Mouse (Mus musculus): Measurements from ENCODE around the gene Shisa8.

The Shisa8 gene

DNA sequence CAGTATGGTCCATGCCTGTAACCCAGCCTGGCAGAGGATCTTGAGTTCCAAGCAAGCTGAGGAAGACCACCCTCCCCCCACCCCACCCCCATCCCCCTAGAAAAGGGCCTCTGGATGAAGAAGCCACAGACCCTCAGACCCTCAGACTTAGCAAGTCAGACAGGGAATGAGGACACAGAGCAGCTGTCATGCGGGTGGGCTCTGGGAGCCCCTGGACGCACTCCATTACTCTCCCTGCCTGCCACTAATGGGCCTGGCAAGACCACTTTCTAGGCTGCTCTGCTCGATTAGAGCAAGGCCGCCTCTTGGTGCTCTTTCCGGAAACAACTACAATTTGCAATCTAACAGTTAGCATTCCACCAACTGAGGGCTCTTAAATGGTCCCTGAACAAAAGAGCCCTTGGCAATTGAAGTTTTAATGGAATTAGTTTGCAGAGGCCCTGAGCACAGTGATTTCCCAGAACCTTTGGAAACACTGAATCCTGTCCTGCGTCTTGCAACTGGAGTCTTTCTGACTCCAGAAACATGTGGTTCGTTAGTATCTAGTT lies 34.8 kb downstream of the Shisa8 start:
- no peak for DNase-seq (ENCODE audit: low read depth, low spot score)

DNA sequence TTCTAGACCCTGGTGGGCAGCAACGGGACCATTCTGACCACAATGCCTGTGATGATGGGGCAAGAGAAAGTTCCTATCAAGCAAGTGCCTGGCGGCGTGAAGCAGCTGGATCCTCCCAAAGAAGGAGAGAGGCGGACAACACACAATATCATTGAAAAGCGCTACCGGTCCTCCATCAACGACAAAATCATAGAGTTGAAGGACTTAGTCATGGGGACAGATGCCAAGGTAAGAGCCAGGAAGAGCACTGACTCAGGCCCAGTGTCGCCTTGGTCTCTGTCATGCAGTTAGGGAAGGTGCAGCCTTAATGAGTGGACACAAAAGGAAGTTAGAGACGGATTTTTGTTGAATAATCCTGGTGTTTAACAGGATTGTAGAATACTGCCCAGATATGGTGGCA lies 37.5 kb downstream of the Shisa8 start:
- no peak for DNase-seq (ENCODE audit: low read depth, low spot score)

DNA sequence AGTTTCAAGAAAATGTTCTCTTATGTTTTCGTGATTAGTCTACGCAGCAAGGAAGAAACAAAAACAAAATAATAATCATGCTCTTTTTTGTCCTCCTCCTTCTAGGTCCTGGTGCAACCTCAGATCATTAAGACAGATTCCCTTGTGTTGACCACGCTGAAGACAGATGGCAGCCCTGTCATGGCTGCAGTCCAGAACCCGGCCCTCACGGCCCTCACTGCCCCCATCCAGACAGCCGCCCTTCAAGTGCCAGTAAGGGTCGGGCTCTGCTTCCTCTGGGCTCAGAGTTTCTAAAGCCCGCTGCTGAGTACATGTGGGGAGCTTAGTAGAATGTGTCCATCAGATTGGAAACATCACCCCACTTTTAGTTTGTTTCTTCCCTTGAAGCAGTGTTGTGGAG lies 40.0 kb downstream of the Shisa8 start:
- DNase-seq (ENCODE audit: low read depth, low spot score) = no peak

DNA sequence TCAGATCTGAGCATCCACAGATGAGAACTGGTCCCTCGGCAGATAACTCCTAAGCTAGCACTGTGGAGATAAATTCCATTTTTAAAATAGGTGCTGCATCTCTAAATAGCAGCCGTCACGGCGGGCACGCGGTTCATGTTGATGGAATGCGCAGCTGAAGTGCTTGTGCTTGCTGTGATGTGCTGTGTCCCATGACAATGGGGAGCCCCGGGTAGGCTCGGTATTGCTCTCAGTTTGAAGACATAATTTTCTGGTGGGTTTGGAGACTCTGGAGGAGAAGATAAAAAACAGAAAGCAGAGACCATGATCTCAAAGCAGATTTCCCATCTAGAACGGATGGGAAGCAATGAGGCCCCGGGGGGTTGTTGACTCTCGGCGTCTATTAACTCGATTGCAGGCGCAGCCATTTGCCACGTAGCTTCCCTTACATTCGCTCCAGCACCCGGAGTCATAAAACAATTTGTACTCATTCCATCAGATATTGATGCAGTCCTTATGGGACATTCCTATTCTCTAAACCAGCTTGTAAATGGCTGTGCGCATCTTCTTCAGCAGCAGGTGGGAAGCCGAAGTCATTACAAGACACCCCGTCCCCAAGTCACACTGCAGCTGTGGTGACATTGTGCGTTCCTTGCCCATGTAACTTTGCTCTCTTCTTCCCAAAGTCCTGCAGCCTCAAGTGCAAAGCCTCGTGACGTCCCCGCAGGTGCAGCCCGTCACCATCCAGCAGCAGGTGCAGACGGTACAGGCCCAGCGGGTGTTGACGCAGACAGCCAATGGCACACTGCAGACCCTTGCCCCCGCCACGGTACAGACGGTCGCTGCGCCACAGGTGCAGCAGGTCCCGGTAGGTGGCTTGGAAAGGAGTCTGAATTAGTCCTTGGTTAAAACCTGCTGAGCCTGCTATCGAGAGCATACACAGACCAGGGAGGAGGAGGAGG lies 41.9 kb downstream of the Shisa8 start:
- DNase-seq (ENCODE audit: low read depth, low spot score) = no peak

DNA sequence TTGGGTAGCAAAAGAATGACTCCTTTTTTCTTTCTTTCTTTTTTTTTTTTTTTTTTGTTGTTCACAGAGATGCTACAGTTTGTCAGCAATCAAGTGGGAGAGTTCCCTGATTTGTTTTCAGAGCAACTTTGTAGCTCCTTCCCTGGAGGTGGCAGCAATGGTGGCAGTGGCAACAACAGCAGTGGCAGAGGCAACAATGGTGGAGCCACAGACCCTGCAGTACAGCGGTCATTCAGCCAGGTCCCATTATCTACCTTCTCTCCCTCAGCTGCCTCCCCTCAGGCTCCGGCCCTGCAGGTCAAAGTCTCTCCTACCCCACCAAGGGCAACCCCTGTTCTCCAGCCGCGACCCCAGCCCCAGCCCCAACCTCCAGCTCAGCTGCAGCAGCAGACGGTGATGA lies 42.9 kb downstream of the Shisa8 start:
- no peak for DNase-seq (ENCODE audit: low read depth, low spot score)

DNA sequence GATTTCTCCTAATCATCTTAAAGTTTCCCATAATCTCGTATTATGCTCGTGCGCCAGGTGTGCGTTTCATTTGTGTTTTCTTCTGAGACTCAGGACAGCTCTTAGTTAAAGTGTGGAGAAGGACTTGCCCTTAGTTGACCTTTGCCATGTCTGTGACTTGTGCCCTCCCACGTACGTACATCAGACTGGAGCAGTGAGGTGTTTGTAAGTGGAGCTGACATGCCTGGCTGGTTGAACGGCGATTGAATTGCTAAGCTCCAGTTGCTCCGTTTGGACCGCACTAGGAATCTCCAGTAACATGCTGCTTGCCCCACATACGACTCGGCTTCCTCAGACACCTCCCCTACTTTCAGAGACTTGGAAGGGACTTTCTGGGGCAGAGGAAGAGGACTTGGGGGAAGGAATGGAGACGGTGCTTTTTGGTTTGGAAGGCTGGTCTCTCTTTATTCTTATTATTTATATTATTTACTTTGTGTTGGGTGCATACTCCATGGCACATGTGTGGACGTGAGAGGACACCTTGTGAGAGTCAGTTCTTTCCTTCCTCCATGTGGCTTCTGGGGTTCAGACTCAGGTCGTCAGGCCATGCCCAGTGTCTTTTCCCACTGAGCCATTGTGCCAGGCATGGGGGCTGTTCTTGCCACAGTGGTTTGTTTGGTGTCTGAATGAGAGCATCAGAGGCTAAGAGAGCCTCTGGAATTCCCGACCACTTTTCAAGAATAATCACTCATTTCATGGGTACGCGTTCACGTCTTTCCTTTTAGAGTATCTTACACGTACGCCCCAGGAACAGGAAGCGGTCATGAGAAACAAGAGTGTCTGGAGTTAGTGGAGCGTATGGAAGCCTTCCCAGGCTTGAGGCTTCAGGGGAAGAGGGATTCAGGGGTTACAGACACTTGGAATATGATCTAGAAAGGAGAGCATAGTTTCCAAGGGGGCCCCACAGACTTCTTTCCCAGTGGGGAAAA lies 45.1 kb downstream of the Shisa8 start:
- DNase-seq (ENCODE audit: low read depth, low spot score) = peak; percentile 64

DNA sequence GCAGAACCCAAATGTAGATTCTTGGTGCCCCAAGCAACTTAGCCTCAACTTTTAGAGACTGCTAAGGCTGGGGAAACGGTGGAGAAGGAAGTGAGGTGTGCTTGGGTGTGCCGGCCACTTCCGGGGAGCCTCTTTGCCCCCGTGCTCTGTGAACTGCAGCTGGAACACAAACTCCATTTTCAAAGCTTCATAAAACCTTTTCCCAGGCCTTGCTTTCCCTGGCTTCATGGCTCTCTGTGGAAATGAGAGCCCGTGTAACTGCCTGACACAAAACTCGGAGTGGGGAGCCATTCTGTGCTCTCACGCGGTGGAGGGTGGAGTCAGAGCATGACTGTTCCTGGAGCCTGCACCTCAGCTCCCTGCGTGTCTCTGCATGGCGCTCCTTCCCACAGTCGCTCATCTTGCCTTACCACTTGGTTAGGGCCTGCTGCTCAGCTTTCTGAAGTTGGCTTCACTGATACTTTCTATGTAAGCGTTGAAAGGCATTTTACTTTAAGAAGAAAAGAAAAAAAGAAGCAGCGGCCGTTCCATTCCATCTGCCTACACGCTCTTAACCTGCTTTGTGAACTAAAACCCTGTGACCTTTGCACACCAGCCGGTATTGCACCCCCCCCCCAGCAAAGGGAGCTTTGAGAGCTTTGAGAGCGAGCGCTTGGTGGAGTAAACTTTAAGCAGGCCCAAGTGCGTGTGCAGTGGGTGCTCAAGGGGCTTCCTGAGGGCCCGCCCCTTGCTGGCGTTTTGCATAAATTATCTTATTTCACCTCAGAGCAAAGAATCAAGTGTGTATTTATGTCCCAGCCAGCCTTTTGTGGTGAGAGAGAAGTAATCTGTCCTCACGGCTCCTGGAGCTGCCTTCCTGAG lies 46.1 kb downstream of the Shisa8 start:
- DNase-seq (ENCODE audit: low read depth, low spot score) = peak; percentile 82

DNA sequence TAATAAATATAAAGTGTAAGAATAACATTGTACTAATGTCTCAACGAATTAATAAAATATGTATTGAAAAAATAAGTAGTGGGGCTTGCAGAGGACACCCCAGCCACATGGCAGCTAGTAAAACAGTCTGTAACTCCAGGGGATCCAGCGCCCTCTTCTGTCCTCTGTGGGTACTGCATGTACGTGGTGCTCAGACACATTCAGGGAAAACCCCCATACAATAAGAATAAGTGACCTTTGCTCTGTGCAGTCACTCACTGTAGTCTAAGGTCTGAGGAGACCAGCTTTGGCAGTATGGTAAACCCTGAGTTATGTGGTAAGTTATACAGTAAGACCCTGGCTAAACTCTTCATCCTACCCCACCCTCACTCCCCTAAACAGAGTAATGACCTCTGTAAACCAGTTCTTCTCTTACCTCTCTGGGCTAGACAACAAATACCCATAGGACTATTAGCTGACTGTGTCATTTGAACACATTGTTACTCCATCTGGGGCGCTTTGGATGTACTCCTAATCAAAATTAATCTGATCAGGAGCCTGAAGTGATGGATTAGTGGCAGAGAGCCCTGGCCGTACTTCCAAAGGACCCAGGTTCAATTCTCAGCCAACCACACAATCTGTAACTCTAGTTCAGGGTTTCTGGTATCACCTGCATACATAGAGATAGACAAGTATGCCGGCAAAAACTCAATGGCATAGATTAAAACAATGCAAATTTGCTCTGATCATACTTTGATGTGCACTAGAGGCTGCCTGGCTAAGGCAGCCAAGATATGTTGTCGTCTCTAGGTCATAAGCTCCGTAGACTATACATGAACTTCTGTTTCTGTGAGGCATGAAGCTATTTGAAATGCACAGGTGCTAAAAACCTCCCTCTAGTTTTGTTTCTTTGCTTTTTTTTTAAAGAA lies 47.0 kb downstream of the Shisa8 start:
- peak; percentile 93 for DNase-seq (ENCODE audit: low read depth, low spot score)

DNA sequence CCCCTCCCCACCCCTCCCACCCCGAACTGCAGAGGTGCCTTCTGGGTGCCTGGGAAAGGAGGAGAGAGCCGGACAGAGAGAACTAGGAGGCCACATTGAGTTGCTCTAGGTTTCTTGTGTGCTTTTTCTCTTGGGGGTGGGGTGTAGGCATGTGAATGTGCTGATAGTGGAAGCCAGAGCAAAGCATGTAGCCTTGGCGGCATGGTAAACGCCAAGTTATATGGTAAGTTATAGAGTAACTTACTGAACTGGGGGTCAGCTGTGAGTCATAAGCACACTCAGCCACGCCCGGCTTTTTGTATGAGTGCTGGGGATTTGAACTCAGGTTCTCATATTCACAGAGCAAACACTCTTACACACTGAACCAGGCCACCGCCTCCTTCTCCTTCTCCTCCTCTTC lies 48.1 kb downstream of the Shisa8 start:
- DNase-seq (ENCODE audit: low read depth, low spot score) = peak; percentile 20

DNA sequence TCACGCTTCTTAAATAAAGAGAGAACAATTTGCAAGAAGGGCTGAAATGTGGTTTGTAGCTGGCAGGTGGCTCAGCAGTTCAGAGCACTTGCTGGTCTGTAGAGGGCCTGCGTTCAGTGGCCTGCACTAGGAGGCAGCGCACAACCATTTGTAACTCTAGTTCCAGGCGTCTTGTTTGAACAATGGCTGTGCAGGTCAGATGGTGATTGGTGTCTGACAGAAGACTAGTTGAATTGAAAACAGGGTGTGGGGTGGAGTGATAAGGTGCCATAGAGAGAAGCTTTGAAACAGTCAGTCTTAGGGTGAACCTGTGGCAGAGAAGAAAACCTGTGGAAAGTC lies 48.6 kb downstream of the Shisa8 start:
- peak; percentile 47 for DNase-seq (ENCODE audit: low read depth, low spot score)

DNA sequence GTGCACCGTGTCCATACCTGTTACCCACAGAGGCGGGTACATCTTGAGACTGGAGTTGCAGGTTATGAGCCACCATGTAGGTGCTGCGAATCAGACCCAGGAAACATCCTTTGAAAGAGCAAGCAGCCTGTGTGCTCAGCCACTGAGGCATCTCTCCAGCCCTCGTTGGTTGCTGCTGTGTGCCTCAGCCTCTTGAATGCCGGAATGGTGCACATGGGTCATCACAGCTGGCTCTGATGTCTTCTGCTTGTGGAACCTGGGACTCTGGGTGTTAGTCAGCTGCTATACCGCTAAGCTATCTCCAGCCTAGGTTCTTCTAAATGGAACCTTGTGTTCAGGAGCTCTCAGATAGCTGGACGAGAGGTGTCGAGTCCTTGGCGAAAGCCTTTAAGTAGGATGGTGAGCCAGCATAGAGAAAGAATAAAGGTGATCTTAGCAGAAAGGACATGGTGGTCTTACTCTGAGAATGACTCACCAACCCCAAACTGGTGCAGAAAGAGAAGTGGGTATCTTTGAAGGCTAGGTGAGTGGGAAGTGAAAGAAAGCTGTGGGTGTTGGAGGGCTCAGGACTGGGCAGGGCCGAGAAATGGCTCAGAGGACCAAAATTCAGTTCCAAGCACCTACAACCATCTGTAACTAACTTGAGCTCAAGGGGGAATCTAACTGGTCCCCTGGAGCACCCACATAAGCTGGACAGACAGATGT lies 49.1 kb downstream of the Shisa8 start:
- peak; percentile 42 for DNase-seq (ENCODE audit: low read depth, low spot score)

DNA sequence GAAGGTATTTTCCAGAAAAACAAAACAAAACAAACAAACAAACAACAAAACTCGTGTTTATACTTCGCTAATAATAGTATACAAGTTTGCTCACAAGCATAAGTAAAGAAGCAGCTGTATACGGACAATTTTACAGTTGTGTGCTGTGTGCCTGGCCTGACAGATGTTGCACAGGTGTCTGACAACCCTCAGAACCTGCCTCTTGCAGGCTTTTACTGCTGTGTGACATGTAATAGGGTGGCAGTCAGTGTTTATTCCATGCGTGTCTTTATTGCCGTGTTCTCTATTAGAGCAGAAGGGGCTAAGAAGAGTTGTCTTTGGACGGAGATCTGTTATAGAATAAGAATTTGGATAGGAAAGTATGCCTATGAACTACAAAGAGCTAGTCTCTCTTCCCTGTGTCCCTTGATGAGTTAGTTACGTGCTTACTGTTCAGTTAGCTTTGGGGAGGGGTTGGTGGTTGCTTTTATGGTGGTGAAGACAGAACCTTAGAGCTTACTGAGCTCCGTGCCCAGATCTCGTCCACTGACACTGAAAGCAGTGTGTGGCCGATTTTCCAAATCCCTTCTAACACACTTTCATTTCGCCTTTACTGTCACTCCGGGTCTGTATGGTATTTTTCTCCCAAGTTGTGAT lies 50.5 kb downstream of the Shisa8 start:
- DNase-seq (ENCODE audit: low read depth, low spot score) = peak; percentile 26

DNA sequence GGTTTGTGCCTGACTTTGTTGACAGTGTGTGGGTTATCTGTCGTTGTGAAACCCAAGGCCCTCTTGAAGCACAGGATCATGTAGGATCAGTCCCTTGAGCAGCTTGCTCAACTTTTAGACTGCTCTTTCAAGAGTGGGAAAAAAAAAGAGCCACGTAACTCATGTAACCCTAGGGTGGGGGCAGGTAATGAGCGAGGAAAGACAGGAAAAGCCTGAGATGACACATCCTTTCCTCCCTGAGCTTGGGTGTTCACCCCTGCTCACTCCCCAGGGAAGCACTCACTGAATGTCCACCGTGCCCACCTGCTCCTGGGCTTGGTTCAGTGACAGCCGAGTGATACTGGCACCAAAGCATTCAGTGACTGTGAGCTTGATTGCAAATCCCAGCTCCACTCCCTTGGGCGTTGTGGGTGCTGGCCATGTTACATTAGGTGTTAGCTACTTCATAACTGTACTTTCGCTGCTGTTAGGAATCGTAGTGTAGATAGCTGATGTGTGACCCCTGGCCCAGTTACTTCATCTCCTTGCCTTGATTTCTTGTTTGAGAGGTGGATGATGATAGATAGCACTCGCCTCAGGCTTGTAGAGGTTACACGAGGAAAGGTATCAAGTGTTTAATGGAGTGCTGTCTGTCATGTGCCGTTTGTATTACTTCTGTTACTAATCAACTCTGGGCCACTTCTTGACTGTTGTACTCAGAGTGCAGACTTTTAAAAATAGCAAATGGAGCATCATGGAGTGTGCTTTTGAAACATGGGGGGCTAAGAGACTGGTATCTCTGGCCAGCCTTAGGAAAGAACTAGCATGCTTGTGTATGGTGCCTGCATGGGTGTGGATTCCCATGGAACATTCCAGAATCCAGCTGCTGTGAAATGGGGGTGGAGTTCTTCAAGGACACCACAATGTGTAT lies 51.6 kb downstream of the Shisa8 start:
- DNase-seq (ENCODE audit: low read depth, low spot score) = no peak

DNA sequence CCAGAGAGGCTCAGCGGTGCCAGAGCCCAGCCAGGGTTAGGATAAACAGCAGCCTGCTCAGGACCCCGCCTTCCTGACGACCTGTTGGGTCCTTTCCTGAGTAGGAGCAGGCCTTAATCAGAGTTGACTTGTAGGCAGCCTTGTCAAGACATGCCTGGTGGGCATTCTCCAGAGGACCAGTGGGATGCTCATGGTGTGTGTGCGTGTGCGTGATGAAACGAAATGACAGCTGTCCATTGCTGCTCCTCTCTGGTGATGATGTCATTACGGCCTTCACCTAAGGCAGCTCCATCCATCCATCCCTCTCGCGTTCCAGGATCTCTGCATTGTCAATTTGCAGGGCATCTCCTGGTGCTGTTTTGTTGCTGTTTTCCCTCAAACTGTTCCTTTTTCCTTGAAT lies 53.1 kb downstream of the Shisa8 start:
- no peak for DNase-seq (ENCODE audit: low read depth, low spot score)

DNA sequence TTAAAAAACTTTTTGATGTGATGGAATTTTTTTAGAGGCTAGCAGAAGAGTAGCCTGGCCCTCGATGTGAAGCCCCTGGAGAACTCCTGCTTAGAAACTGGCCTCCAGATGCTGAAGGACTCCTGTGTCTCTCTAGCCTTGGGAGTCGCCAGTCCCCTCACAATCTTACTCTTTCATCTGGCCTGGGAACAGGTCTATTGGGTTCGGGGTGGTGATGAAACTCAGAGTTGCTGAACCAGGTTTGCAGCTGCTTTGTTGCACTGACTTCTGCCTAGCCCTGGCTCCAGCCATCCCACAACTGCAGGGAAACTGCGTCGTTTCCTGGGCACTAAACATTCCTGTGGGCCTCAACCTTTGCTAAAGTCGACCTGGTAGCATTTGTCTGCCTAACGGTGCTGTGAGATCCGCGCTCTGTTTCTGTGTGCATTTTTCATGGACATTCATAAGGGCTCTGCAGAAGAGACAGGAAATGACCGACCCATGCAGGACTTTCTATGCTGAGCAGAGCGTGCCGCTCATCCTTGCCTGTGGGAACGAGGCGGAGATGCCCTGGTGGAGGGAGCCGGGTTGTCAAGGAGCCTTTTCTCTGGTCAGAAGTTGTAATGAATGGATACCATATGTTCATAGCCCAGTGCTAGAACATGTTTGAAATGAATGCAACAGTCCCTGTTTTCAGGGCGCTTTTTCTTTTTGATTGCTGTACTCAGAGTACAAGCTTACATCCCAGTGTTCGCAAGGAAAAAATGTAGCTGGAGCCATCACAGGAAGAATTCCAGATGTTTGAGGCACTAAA lies 54.2 kb downstream of the Shisa8 start:
- DNase-seq (ENCODE audit: low read depth, low spot score) = no peak

DNA sequence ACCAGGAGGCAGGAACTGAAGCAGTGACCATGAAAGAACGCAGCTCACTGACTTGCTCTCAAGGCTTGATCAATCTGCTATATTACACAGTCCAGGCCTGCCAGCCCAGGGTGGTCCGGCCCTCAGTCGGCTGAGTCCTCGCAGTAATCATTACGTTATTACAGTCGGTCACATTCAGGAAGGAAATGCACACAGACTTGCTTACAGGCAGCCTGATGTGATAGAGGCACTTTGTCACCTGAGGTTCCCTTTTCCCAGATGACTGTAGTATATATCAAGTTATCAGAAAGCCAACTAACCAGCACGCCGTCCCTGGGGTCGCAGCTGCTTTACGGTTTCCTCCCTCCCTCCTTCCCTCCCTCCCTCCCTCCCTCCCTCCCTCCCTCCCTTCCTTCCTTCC lies 55.7 kb downstream of the Shisa8 start:
- no peak for DNase-seq (ENCODE audit: low read depth, low spot score)

DNA sequence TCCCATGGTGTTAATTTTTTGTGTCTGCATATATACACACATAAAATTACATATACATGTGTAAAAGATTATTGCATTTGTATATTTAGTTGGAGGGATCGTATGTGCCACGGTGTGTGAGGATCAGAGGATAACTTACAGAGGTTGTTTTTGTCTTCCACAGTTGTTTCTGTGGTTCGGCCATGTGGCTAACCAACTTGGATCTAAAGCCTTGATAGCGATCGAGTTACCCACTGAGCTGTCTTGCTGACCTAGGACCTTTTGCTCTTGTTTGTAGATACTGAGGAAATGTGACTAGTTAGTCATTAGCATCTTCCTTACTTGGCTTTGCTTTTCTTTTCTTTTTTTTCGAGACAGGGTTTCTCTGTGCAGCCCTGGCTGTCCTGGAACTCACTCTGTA lies 56.3 kb downstream of the Shisa8 start:
- DNase-seq (ENCODE audit: low read depth, low spot score) = peak; percentile 18

Measured in CD4-positive, CD25-positive, alpha-beta regulatory T cell, adult 2 months (primary cell).